Mouse (Mus musculus): ENCODE data around the gene Olfr1338.
"Not testable (repeated sequence)": the region's sequence is repeated elsewhere in the genome, so short reads cannot be mapped to it uniquely, and the experiment has no call there.

Gene Olfr1338

GRCm38 (mm10) chr4:118758637-118759036 lies at the start of gene Olfr1338:
Gene Olfr1338, minus strand, starts transcription at chr4:118758737.
- no peak for ATAC-seq (ENCODE audit: insufficient number of reproducible peaks, low FRiP score, low TSS enrichment)

GRCm38 (mm10) chr4:118792796-118793195 lies 34.3 kb upstream of the Olfr1338 start:
- ATAC-seq (ENCODE audit: insufficient number of reproducible peaks, low FRiP score, low TSS enrichment) = not testable (repeated sequence)

GRCm38 (mm10) chr4:118782486-118782885 lies 23.9 kb upstream of the Olfr1338 start, which contains the start of gene Olfr1337:
Gene Olfr1337, minus strand, starts transcription at chr4:118782586.
- ATAC-seq (ENCODE audit: insufficient number of reproducible peaks, low FRiP score, low TSS enrichment) = no peak

DNA sequence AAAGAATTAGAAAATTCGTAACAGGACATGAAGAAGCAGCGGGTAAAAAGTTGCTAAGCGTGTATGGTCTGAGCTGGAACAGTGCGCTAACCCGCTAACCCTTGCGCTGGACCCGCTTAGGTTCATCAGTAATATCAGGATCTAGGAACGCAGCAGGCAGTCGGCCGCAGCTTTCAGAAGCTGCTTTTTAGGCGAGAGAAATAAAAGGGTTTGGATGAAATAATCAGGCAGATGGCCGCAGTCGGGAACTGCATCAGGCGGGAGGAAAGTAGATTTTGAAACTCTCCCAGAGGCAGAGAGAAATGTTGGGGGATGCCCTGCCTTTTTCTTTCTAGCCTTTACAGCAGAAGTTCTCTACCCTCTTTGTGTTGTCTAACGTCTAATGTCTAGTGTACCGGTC lies 16.7 kb downstream of the Olfr1338 start:
- ATAC-seq (ENCODE audit: insufficient number of reproducible peaks, low FRiP score, low TSS enrichment) = no peak

GRCm38 (mm10) chr4:118740988-118741698 lies 17.4 kb downstream of the Olfr1338 start:
- no peak for ATAC-seq (ENCODE audit: insufficient number of reproducible peaks, low FRiP score, low TSS enrichment)

DNA sequence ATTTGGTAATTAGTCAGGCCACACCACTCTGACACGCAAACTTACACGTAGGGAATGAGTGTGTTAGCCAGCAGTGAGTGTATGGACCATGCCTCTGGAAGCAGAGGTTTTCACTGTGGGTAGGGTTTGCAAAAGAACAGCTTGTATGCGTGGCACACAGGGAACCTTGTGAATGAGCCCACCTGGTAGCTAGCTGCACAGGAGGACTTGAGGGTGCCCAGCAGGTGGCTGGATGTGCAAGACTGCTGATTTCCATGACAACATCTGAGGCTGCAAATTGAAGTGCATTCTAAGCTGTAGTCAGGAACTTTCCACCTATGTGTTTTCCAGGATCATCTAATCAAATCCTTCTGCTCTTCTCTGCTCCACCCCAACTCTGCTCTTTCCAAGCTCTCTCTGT lies 19.0 kb downstream of the Olfr1338 start:
- ATAC-seq (ENCODE audit: insufficient number of reproducible peaks, low FRiP score, low TSS enrichment) = no peak

- ATAC-seq (ENCODE audit: insufficient number of reproducible peaks, low FRiP score, low TSS enrichment) = no peak
These were observed 26.7 kb downstream of the Olfr1338 start, which contains the start of gene Olfr1339 for GRCm38 (mm10) chr4:118731875-118732274. Gene Olfr1339, plus strand, starts transcription at chr4:118732175.

GRCm38 (mm10) chr4:118721742-118722483 lies 36.6 kb downstream of the Olfr1338 start:
- no peak for ATAC-seq (ENCODE audit: insufficient number of reproducible peaks, low FRiP score, low TSS enrichment)

DNA sequence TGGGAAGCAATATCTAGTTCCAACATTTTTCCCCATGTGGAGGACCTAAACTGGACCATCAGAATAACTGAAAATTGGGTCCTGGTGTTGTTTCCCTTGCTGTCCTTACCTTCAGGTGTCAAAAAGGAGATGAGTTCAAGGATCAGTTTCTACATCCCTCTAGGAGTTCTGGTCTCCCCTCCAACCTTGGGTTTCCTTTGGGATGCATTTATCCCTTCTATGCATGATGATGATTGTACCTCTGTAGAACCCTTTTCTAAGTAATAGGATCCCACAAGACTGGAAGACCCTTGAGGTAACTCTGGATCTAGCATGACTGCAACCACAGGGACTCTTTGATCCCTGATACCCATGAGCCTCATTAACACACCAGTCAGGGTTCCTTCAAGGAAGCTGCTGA lies 38.7 kb downstream of the Olfr1338 start, which contains the start of gene Olfr1340:
TSS of gene Olfr1340 (plus strand) at position 301 of the 400 bp plus-strand sequence.
- no peak for ATAC-seq (ENCODE audit: insufficient number of reproducible peaks, low FRiP score, low TSS enrichment)

GRCm38 (mm10) chr4:118711656-118712055 lies 46.9 kb downstream of the Olfr1338 start:
- ATAC-seq (ENCODE audit: insufficient number of reproducible peaks, low FRiP score, low TSS enrichment) = no peak

DNA sequence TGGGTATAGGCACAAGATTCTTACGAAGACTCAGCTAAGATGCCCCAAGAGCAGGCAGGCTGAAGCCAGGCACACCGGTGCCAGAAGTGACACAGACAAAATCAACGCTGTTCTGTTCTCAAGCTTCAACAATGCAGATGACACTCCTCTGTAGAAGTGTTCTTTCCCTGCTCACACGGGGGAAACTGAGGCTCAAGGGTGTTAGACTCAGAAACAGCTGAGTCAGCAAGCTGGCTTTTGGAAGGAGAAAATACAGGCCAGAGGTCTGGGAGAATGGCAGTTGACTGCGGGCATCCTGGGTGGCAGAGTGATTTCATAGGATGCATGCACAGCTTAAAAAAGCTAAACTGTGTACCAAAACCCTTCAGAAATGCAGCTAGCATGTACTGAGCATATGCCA lies 50.5 kb downstream of the Olfr1338 start:
- ATAC-seq (ENCODE audit: insufficient number of reproducible peaks, low FRiP score, low TSS enrichment) = no peak

DNA sequence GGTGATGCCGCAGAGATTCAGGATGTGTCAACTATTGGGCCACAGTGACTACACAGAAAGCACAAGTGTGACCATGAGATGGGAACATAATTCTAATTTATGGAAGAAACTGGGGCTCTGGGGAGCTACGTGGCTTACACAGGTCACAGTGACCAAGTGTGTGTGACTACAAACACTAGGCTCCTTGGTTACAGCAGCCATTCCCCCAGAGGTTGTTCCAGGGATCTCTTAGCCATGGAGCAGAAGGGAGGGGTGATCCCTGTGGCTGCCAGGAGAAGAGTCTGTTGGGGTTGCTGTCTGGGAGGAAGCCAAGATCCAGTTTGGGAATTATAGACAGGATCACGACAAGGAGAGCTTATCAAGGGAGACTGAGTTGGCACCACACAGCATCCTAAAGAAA lies 55.3 kb downstream of the Olfr1338 start, which contains the start of gene Olfr1341:
TSS of gene Olfr1341 (plus strand) at position 301 of the 400 bp plus-strand sequence.
- no peak for ATAC-seq (ENCODE audit: insufficient number of reproducible peaks, low FRiP score, low TSS enrichment)
